ENCODE assay signal across 29 mouse cellular contexts in genomic region chr1:83830025-83830645, GRCm38 (mm10).
DNase-seq lines count a peak whose midpoint lies in the region; ATAC-seq and TF ChIP-seq lines count a peak whose summit lies in the region.
"Had no signal": no experiment of that assay in that cellular context is flagged by ENCODE, and none has a peak within 500 bp of the region (broad histone marks: within the 10 kb centered on the region; RNA-seq: fewer than 3 reads in every experiment).

No protein-coding gene starts in this region.

- peak; percentile 16; the same call in 1 of the 2 replicates for ATAC-seq in forebrain, postnatal 0 days
- no peak for ATAC-seq in forebrain, embryonic 16.5 days
- ATAC-seq in midbrain, embryonic 13.5 days = no peak
- ATAC-seq in midbrain, embryonic 11.5 days (ENCODE audit: low FRiP score) = no peak
- ATAC-seq in hindbrain, embryonic 14.5 days (ENCODE audit: low FRiP score) = peak; percentile 59; the same call in 1 of the 2 replicates
- ATAC-seq in neural tube, embryonic 14.5 days (ENCODE audit: low read depth) = peak; percentile 60
- ATAC-seq: activated CD4-positive, CD25-positive, alpha-beta regulatory T cell, adult 4 months; forebrain, embryonic 13.5 days had no signal

- H3K4me3 ChIP-seq in forebrain, postnatal 0 days (ENCODE audit: low read depth, low read length) = no peak overlapping the region
- no peak overlapping the region for H3K4me3 ChIP-seq in forebrain, embryonic 16.5 days (replicated peaks; ENCODE audit: low read length)
- H3K4me3 ChIP-seq in midbrain, embryonic 13.5 days (replicated peaks) = no peak overlapping the region
- H3K4me3 ChIP-seq in midbrain, embryonic 11.5 days (ENCODE audit: low read depth, low read length) = no peak overlapping the region
- H3K4me3 ChIP-seq in hindbrain, embryonic 14.5 days (replicated peaks; ENCODE audit: low read length) = no peak overlapping the region
- no peak overlapping the region for H3K4me3 ChIP-seq in neural tube, embryonic 14.5 days (ENCODE audit: low read depth, low read length)
- H3K4me3 ChIP-seq in lung, adult 2 months (replicated peaks; ENCODE audit: extremely low read depth, low read depth, low read length) = no peak overlapping the region
- H3K4me3 ChIP-seq: forebrain, embryonic 13.5 days; gastrocnemius, adult 2 months; liver, embryonic 13.5 days had no signal

- DNase-seq in forebrain, postnatal 0 days = no peak
- DNase-seq in midbrain, embryonic 11.5 days (ENCODE audit: low spot score, missing footprints) = no peak
- peak; percentile 30 for DNase-seq in hindbrain, embryonic 14.5 days (ENCODE audit: low spot score)
- DNase-seq in yolk sac, embryonic 10.5 days (ENCODE audit: low spot score) = no peak
- no peak for DNase-seq in lung, adult 2 months
- DNase-seq: adrenal gland, adult 2 months; adrenal gland, postnatal 36 days; cerebellum, adult 8-10 months; cerebellum, postnatal 36 days; gastrocnemius, adult 2 months; gastrocnemius, postnatal 36 days; heart, postnatal 4 days; kidney, adult 18-20 months; kidney, postnatal 4 days; left cerebral cortex, postnatal 4 days; liver, embryonic 13.5 days; lung, adult 18-20 months; lung, postnatal 10 days; right cerebral cortex, postnatal 4 days; thymus, adult 2 months; thymus, postnatal 4 days had no signal

- no peak overlapping the region for H3K9ac ChIP-seq in forebrain, postnatal 0 days
- no peak overlapping the region for H3K9ac ChIP-seq in forebrain, embryonic 16.5 days (replicated peaks; ENCODE audit: low read depth, low read length)
- H3K9ac ChIP-seq in midbrain, embryonic 13.5 days (replicated peaks) = no peak overlapping the region
- no peak overlapping the region for H3K9ac ChIP-seq in midbrain, embryonic 11.5 days (ENCODE audit: low read length)
- no peak overlapping the region for H3K9ac ChIP-seq in hindbrain, embryonic 14.5 days
- no peak overlapping the region for H3K9ac ChIP-seq in neural tube, embryonic 14.5 days (replicated peaks; ENCODE audit: low read depth, low read length)
- H3K9ac ChIP-seq: forebrain, embryonic 13.5 days; liver, embryonic 13.5 days had no signal

- WGBS in forebrain, postnatal 0 days = 67% methylated on average over 6 of the region's 6 CpGs
- WGBS in forebrain, embryonic 16.5 days = 70% methylated on average over 6 of the region's 6 CpGs
- 68% methylated on average over 6 of the region's 6 CpGs for WGBS in midbrain, embryonic 13.5 days
- 85% methylated on average over 6 of the region's 6 CpGs for WGBS in midbrain, embryonic 11.5 days
- 46% methylated on average over 6 of the region's 6 CpGs for WGBS in hindbrain, embryonic 14.5 days
- 37% methylated on average over 6 of the region's 6 CpGs for WGBS in neural tube, embryonic 14.5 days
- 83% methylated on average over 6 of the region's 6 CpGs for WGBS in lung, adult 2 months

- H3K4me2 ChIP-seq in forebrain, postnatal 0 days (ENCODE audit: low read depth) = no peak overlapping the region
- no peak overlapping the region for H3K4me2 ChIP-seq in forebrain, embryonic 16.5 days (ENCODE audit: low read length)
- H3K4me2 ChIP-seq in midbrain, embryonic 13.5 days (replicated peaks) = no peak overlapping the region
- no peak overlapping the region for H3K4me2 ChIP-seq in midbrain, embryonic 11.5 days
- H3K4me2 ChIP-seq in hindbrain, embryonic 14.5 days (replicated peaks) = no peak overlapping the region
- no peak overlapping the region for H3K4me2 ChIP-seq in neural tube, embryonic 14.5 days (ENCODE audit: low read depth, low read length)
- H3K4me2 ChIP-seq: forebrain, embryonic 13.5 days; heart, embryonic 11.5 days; liver, embryonic 13.5 days had no signal

- H3K9me3 ChIP-seq in forebrain, postnatal 0 days (ENCODE audit: low read length) = no peaks in the 10 kb centered on the region
- no peaks in the 10 kb centered on the region for H3K9me3 ChIP-seq in forebrain, embryonic 16.5 days (ENCODE audit: control insufficient read depth, low read length)
- H3K9me3 ChIP-seq in midbrain, embryonic 13.5 days = no peaks in the 10 kb centered on the region
- no peaks in the 10 kb centered on the region for H3K9me3 ChIP-seq in midbrain, embryonic 11.5 days (ENCODE audit: control insufficient read depth, low read length)
- H3K9me3 ChIP-seq in hindbrain, embryonic 14.5 days (ENCODE audit: control insufficient read depth, low read length) = no peaks in the 10 kb centered on the region
- H3K9me3 ChIP-seq in neural tube, embryonic 14.5 days (ENCODE audit: control insufficient read depth, low read length) = no peaks in the 10 kb centered on the region
- H3K9me3 ChIP-seq: forebrain, embryonic 13.5 days; liver, embryonic 13.5 days had no signal

- TF ChIP-seq CTCF in forebrain, postnatal 0 days (IDR thresholded peaks at IDR 0.05; ENCODE audit: low read depth) = no peak
- TF ChIP-seq CTCF in lung, adult 2 months (IDR thresholded peaks at IDR 0.05; ENCODE audit: insufficient read depth, low read length) = no peak

- TF ChIP-seq POLR2A in lung, adult 2 months (IDR thresholded peaks at IDR 0.05; ENCODE audit: borderline replicate concordance, extremely low read depth, low read depth, low read length) = no peak

- no peaks in the 10 kb centered on the region for H3K27me3 ChIP-seq in forebrain, postnatal 0 days (ENCODE audit: insufficient read depth, low read length)
- H3K27me3 ChIP-seq in forebrain, embryonic 16.5 days (replicated peaks; ENCODE audit: control insufficient read depth, insufficient read depth, low read length) = no peaks in the 10 kb centered on the region
- H3K27me3 ChIP-seq in midbrain, embryonic 13.5 days = no peaks in the 10 kb centered on the region
- H3K27me3 ChIP-seq in midbrain, embryonic 11.5 days (ENCODE audit: control insufficient read depth, insufficient read depth, low read length) = no peaks in the 10 kb centered on the region
- no peaks in the 10 kb centered on the region for H3K27me3 ChIP-seq in hindbrain, embryonic 14.5 days (ENCODE audit: control insufficient read depth, insufficient read depth, low read length)
- no peaks in the 10 kb centered on the region for H3K27me3 ChIP-seq in neural tube, embryonic 14.5 days (ENCODE audit: control insufficient read depth, insufficient read depth, low read length)
- H3K27me3 ChIP-seq: CH12.LX; forebrain, embryonic 13.5 days; liver, embryonic 13.5 days had no signal

- no peak overlapping the region for H3K27ac ChIP-seq in forebrain, postnatal 0 days (ENCODE audit: low read depth, low read length)
- no peak overlapping the region for H3K27ac ChIP-seq in forebrain, embryonic 16.5 days (ENCODE audit: low read length)
- peak overlapping the region; percentile 6 for H3K27ac ChIP-seq in midbrain, embryonic 13.5 days
- H3K27ac ChIP-seq in midbrain, embryonic 11.5 days (ENCODE audit: low read depth, low read length) = no peak overlapping the region
- peak overlapping the region; percentile 71 for H3K27ac ChIP-seq in hindbrain, embryonic 14.5 days
- 0 out of 2 replicates have a peak overlapping the region, but pooled peaks have one; percentile 45 for H3K27ac ChIP-seq in neural tube, embryonic 14.5 days (ENCODE audit: low read depth, low read length)
- H3K27ac ChIP-seq: forebrain, embryonic 13.5 days; gastrocnemius, adult 2 months; liver, embryonic 13.5 days; macrophage had no signal

- no peaks in the 10 kb centered on the region for H3K36me3 ChIP-seq in forebrain, postnatal 0 days (ENCODE audit: insufficient read depth)
- H3K36me3 ChIP-seq in forebrain, embryonic 16.5 days (ENCODE audit: control insufficient read depth, insufficient read depth) = no peaks in the 10 kb centered on the region
- no peaks in the 10 kb centered on the region for H3K36me3 ChIP-seq in midbrain, embryonic 13.5 days
- no peaks in the 10 kb centered on the region for H3K36me3 ChIP-seq in midbrain, embryonic 11.5 days (ENCODE audit: control insufficient read depth, insufficient read depth, low read length)
- no peaks in the 10 kb centered on the region for H3K36me3 ChIP-seq in hindbrain, embryonic 14.5 days (replicated peaks; ENCODE audit: control insufficient read depth, insufficient read depth)
- no peaks in the 10 kb centered on the region for H3K36me3 ChIP-seq in neural tube, embryonic 14.5 days (ENCODE audit: control insufficient read depth, insufficient read depth, low read length)
- H3K36me3 ChIP-seq: liver, embryonic 13.5 days had no signal

- no peaks in the 10 kb centered on the region for H3K4me1 ChIP-seq in forebrain, postnatal 0 days (ENCODE audit: insufficient read depth)
- no peaks in the 10 kb centered on the region for H3K4me1 ChIP-seq in forebrain, embryonic 16.5 days (replicated peaks; ENCODE audit: control insufficient read depth, insufficient read depth, low read length)
- no peaks in the 10 kb centered on the region for H3K4me1 ChIP-seq in midbrain, embryonic 13.5 days (replicated peaks)
- H3K4me1 ChIP-seq in midbrain, embryonic 11.5 days (ENCODE audit: control insufficient read depth, insufficient read depth, low read length) = no peaks in the 10 kb centered on the region
- H3K4me1 ChIP-seq in hindbrain, embryonic 14.5 days (replicated peaks; ENCODE audit: control insufficient read depth, insufficient read depth, low read length) = 0 out of 2 replicates have a peak, but pooled peaks cover 6% of the 10 kb centered on the region
- no peaks in the 10 kb centered on the region for H3K4me1 ChIP-seq in neural tube, embryonic 14.5 days (ENCODE audit: control insufficient read depth, insufficient read depth, low read length)
- no peaks in the 10 kb centered on the region for H3K4me1 ChIP-seq in lung, adult 2 months (ENCODE audit: control insufficient read depth, insufficient read depth, low read length)
- H3K4me1 ChIP-seq: forebrain, embryonic 13.5 days; liver, embryonic 13.5 days had no signal

Comparison
In these comparisons a context has a peak if more than half of its experiments do, and no peak if none do; other contexts are left out.
1. ATAC-seq: peak in forebrain, postnatal 0 days (single experiment), hindbrain, embryonic 14.5 days (single experiment) and neural tube, embryonic 14.5 days (single experiment); none in forebrain, embryonic 16.5 days (single experiment), midbrain, embryonic 13.5 days (single experiment) and midbrain, embryonic 11.5 days (single experiment).
2. H3K27ac ChIP-seq: peak in midbrain, embryonic 13.5 days (single experiment), hindbrain, embryonic 14.5 days (single experiment) and neural tube, embryonic 14.5 days (single experiment); none in forebrain, postnatal 0 days (single experiment), forebrain, embryonic 16.5 days (single experiment) and midbrain, embryonic 11.5 days (single experiment).